Mouse (Mus musculus): ENCODE data around the gene Abcd2. TPM values are rescaled to one million over a fixed set of nuclear protein-coding genes. Genes with fewer than 3 reads are reported as not detected.

The Abcd2 gene
- polyA plus RNA-seq, 1 experiment from 2014 or later, result 9.7 TPM

- Histone ChIP-seq H3K27me3 (replicated peaks; ENCODE audit: low read depth, poor library complexity, severe bottlenecking) (no peaks in the 10 kb centered on the region), H3K27ac (replicated peaks) (no peak overlapping the region), H3K36me3 (replicated peaks) (no peaks in the 10 kb centered on the region), H3K9me3 (no peaks in the 10 kb centered on the region), H3K4me1 (0 out of 2 replicates have a peak, but pooled peaks cover 3% of the 10 kb centered on the region), H3K4me3 (no peak overlapping the region)
- WGBS, result 74% methylated on average over 15 of the region's 15 CpGs
- DNase-seq (ENCODE audit: low spot score), result no peak
Measured at GRCm38 (mm10) chr15:91179911-91180622, 11.5 kb downstream of the Abcd2 start.

GRCm38 (mm10) chr15:91178656-91179314 is 12.8 kb downstream of the Abcd2 start:
- Histone ChIP-seq H3K27ac (replicated peaks) (no peak overlapping the region), H3K4me1 (0 out of 2 replicates have a peak, but pooled peaks cover 3% of the 10 kb centered on the region), H3K4me3 (no peak overlapping the region), H3K9me3 (no peaks in the 10 kb centered on the region), H3K27me3 (replicated peaks; ENCODE audit: low read depth, poor library complexity, severe bottlenecking) (no peaks in the 10 kb centered on the region), H3K36me3 (replicated peaks) (no peaks in the 10 kb centered on the region)
- 79% methylated on average over 9 of the region's 9 CpGs for WGBS
- no peak for DNase-seq (ENCODE audit: low spot score)

GRCm38 (mm10) chr15:91172193-91172592 is 19.4 kb downstream of the Abcd2 start:
- Histone ChIP-seq H3K4me3 (no peak overlapping the region), H3K27me3 (replicated peaks; ENCODE audit: low read depth, poor library complexity, severe bottlenecking) (no peaks in the 10 kb centered on the region), H3K27ac (replicated peaks) (no peak overlapping the region), H3K4me1 (peaks cover 17% of the 10 kb centered on the region), H3K9me3 (no peaks in the 10 kb centered on the region), H3K36me3 (replicated peaks) (no peaks in the 10 kb centered on the region)
- no peak for DNase-seq (ENCODE audit: low spot score)
- 61% methylated on average over 4 of the region's 4 CpGs for WGBS

GRCm38 (mm10) chr15:91171332-91171731 is 20.3 kb downstream of the Abcd2 start:
- Histone ChIP-seq H3K27me3 (replicated peaks; ENCODE audit: low read depth, poor library complexity, severe bottlenecking) (no peaks in the 10 kb centered on the region), H3K9me3 (no peaks in the 10 kb centered on the region), H3K4me1 (peaks cover 17% of the 10 kb centered on the region), H3K4me3 (no peak overlapping the region), H3K36me3 (replicated peaks) (no peaks in the 10 kb centered on the region), H3K27ac (replicated peaks) (peak overlapping the region; percentile 59)
- no peak for DNase-seq (ENCODE audit: low spot score)
- WGBS, result 83% methylated on average over 4 of the region's 4 CpGs

- DNase-seq (ENCODE audit: low spot score), result no peak
- Histone ChIP-seq H3K4me3 (no peak overlapping the region), H3K27ac (replicated peaks) (no peak overlapping the region), H3K27me3 (replicated peaks; ENCODE audit: low read depth, poor library complexity, severe bottlenecking) (no peaks in the 10 kb centered on the region), H3K4me1 (peaks cover 17% of the 10 kb centered on the region), H3K36me3 (replicated peaks) (no peaks in the 10 kb centered on the region), H3K9me3 (no peaks in the 10 kb centered on the region)
- WGBS, result 85% methylated on average over 9 of the region's 9 CpGs
Measured at GRCm38 (mm10) chr15:91170602-91171328, 20.8 kb downstream of the Abcd2 start.

GRCm38 (mm10) chr15:91167850-91168562 is 23.6 kb downstream of the Abcd2 start:
- Histone ChIP-seq H3K36me3 (replicated peaks) (no peaks in the 10 kb centered on the region), H3K4me3 (no peak overlapping the region), H3K9me3 (no peaks in the 10 kb centered on the region), H3K27me3 (replicated peaks; ENCODE audit: low read depth, poor library complexity, severe bottlenecking) (no peaks in the 10 kb centered on the region), H3K27ac (replicated peaks) (no peak overlapping the region), H3K4me1 (peaks cover 19% of the 10 kb centered on the region)
- WGBS, result 90% methylated on average over 13 of the region's 13 CpGs
- no peak for DNase-seq (ENCODE audit: low spot score)

GRCm38 (mm10) chr15:91165021-91165420 is 26.6 kb downstream of the Abcd2 start:
- WGBS, result 4% methylated on average over 5 of the region's 5 CpGs
- Histone ChIP-seq H3K4me1 (0 out of 2 replicates have a peak, but pooled peaks cover 2% of the 10 kb centered on the region), H3K27ac (replicated peaks) (no peak overlapping the region), H3K27me3 (replicated peaks; ENCODE audit: low read depth, poor library complexity, severe bottlenecking) (no peaks in the 10 kb centered on the region), H3K4me3 (no peak overlapping the region), H3K36me3 (replicated peaks) (no peaks in the 10 kb centered on the region), H3K9me3 (no peaks in the 10 kb centered on the region)
- peak; percentile 30 for DNase-seq (ENCODE audit: low spot score)

- no peak for DNase-seq (ENCODE audit: low spot score)
- Histone ChIP-seq H3K4me3 (no peak overlapping the region), H3K27me3 (replicated peaks; ENCODE audit: low read depth, poor library complexity, severe bottlenecking) (no peaks in the 10 kb centered on the region), H3K36me3 (replicated peaks) (peaks cover 4% of the 10 kb centered on the region; the same call in 1 of the 2 replicates), H3K9me3 (no peaks in the 10 kb centered on the region), H3K4me1 (0 out of 2 replicates have a peak, but pooled peaks cover 2% of the 10 kb centered on the region), H3K27ac (replicated peaks) (no peak overlapping the region)
- 85% methylated on average over 2 of the region's 2 CpGs for WGBS
Measured at GRCm38 (mm10) chr15:91163454-91163853, 28.1 kb downstream of the Abcd2 start.

- 0 out of 2 replicates have a peak, but pooled peaks cover 2% of the 10 kb centered on the region for H3K4me1 ChIP-seq
- H3K4me3 ChIP-seq, result no peak overlapping the region
- no peak for DNase-seq (ENCODE audit: low spot score)
- peaks cover 1% of the 10 kb centered on the region; the same call in 1 of the 2 replicates for H3K9me3 ChIP-seq
- no peak overlapping the region for H3K27ac ChIP-seq (replicated peaks)
- no peaks in the 10 kb centered on the region for H3K27me3 ChIP-seq (replicated peaks; ENCODE audit: low read depth, poor library complexity, severe bottlenecking)
- 90% methylated on average over 5 of the region's 5 CpGs for WGBS
- H3K36me3 ChIP-seq (replicated peaks), result peaks cover 21% of the 10 kb centered on the region
Measured at GRCm38 (mm10) chr15:91161153-91161552, 30.4 kb downstream of the Abcd2 start.

- H3K27ac ChIP-seq (replicated peaks), result no peak overlapping the region
- no peaks in the 10 kb centered on the region for H3K4me1 ChIP-seq
- no peak overlapping the region for H3K4me3 ChIP-seq
- DNase-seq (ENCODE audit: low spot score), result no peak
- H3K9me3 ChIP-seq, result peaks cover 14% of the 10 kb centered on the region
- H3K36me3 ChIP-seq (replicated peaks), result peaks cover 55% of the 10 kb centered on the region
- no peaks in the 10 kb centered on the region for H3K27me3 ChIP-seq (replicated peaks; ENCODE audit: low read depth, poor library complexity, severe bottlenecking)
- WGBS, result 79% methylated on average over 3 of the region's 3 CpGs
Measured at GRCm38 (mm10) chr15:91153311-91153710, 38.3 kb downstream of the Abcd2 start.

GRCm38 (mm10) chr15:91152592-91152991 is 39.0 kb downstream of the Abcd2 start:
- Histone ChIP-seq H3K9me3 (peaks cover 14% of the 10 kb centered on the region), H3K36me3 (replicated peaks) (peaks cover 59% of the 10 kb centered on the region), H3K4me1 (no peaks in the 10 kb centered on the region), H3K27ac (replicated peaks) (no peak overlapping the region), H3K27me3 (replicated peaks; ENCODE audit: low read depth, poor library complexity, severe bottlenecking) (no peaks in the 10 kb centered on the region), H3K4me3 (no peak overlapping the region)
- DNase-seq (ENCODE audit: low spot score), result no peak
- 88% methylated on average over 1 of the region's 1 CpGs for WGBS

GRCm38 (mm10) chr15:91124584-91124983 is 67.0 kb downstream of the Abcd2 start:
- H3K27ac ChIP-seq (replicated peaks), result no peak overlapping the region
- H3K36me3 ChIP-seq (replicated peaks), result no peaks in the 10 kb centered on the region
- DNase-seq (ENCODE audit: low spot score), result no peak
- WGBS, result 82% methylated on average over 4 of the region's 4 CpGs
- H3K9me3 ChIP-seq, result no peaks in the 10 kb centered on the region
- H3K27me3 ChIP-seq (replicated peaks; ENCODE audit: low read depth, poor library complexity, severe bottlenecking), result no peaks in the 10 kb centered on the region
- no peak overlapping the region for H3K4me3 ChIP-seq
- peaks cover 3% of the 10 kb centered on the region; the same call in 1 of the 2 replicates for H3K4me1 ChIP-seq
